Mouse (Mus musculus): ENCODE measurements around the gene Gm10715. TPM values are rescaled to one million over a fixed set of nuclear protein-coding genes. Genes with fewer than 3 reads are reported as not detected.
A peak's percentile ranks its signal among the peaks of the same experiment; 100 is the strongest.
"Not testable (repeated sequence)": the region's sequence is repeated elsewhere in the genome, so short reads cannot be mapped to it uniquely, and the experiment has no call there.

The Gm10715 gene
- polyA plus RNA-seq (2015; fragmentation: Nextera tagmentation; extraction: Ambion mirVana), result not detected in 2 replicates

GRCm38 (mm10) chr9:3036577-3036976 lies at the start of gene Gm10715:
Gene Gm10715 (plus strand): TSS chr9:3036877.
- H3K36me3 ChIP-seq; H3K27ac ChIP-seq; H3K4me3 ChIP-seq; ATAC-seq (ENCODE audit: insufficient number of reproducible peaks, insufficient read depth, low FRiP score, low TSS enrichment, low read depth); H3K9ac ChIP-seq; H3K27me3 ChIP-seq; H3K9me3 ChIP-seq; H3K4me1 ChIP-seq; H3K4me2 ChIP-seq: not testable (repeated sequence)
- WGBS, result 73% methylated on average over 8 of the region's 8 CpGs

GRCm38 (mm10) chr9:3000445-3000972 lies 36.2 kb upstream of the Gm10715 start, which contains the start of gene Gm10722:
Gene Gm10722 (plus strand): TSS chr9:3000922.
- H3K4me1 ChIP-seq; H3K27me3 ChIP-seq; H3K9ac ChIP-seq; ATAC-seq (ENCODE audit: insufficient number of reproducible peaks, insufficient read depth, low FRiP score, low TSS enrichment, low read depth); H3K4me3 ChIP-seq; H3K9me3 ChIP-seq; H3K36me3 ChIP-seq; H3K27ac ChIP-seq; H3K4me2 ChIP-seq: not testable (repeated sequence)
- 73% methylated on average over 12 of the region's 12 CpGs for WGBS

GRCm38 (mm10) chr9:3001006-3001405 lies 35.7 kb upstream of the Gm10715 start:
- not testable (repeated sequence) for ATAC-seq (ENCODE audit: insufficient number of reproducible peaks, insufficient read depth, low FRiP score, low TSS enrichment, low read depth)
- 64% methylated on average over 8 of the region's 8 CpGs for WGBS

GRCm38 (mm10) chr9:3001948-3002659 lies 34.6 kb upstream of the Gm10715 start:
- not testable (repeated sequence) for H3K27me3 ChIP-seq, H3K27ac ChIP-seq, H3K4me1 ChIP-seq, H3K9me3 ChIP-seq, H3K4me2 ChIP-seq, H3K9ac ChIP-seq, H3K36me3 ChIP-seq, H3K4me3 ChIP-seq
- ATAC-seq (ENCODE audit: insufficient number of reproducible peaks, insufficient read depth, low FRiP score, low TSS enrichment, low read depth), result peak; percentile 87
- WGBS, result 72% methylated on average over 9 of the region's 11 CpGs

More at GRCm38 (mm10) chr9:3001006-3001405, 35.7 kb upstream of the Gm10715 start:
- not testable (repeated sequence) for H3K36me3 ChIP-seq, H3K27ac ChIP-seq, H3K9ac ChIP-seq, H3K4me3 ChIP-seq, H3K9me3 ChIP-seq, H3K4me2 ChIP-seq, H3K4me1 ChIP-seq, H3K27me3 ChIP-seq

GRCm38 (mm10) chr9:3002794-3003396 lies 33.8 kb upstream of the Gm10715 start, which contains the start of gene Gm11168:
Gene Gm11168 (plus strand): TSS chr9:3003346.
- H3K9ac ChIP-seq; H3K9me3 ChIP-seq; H3K27me3 ChIP-seq; H3K4me3 ChIP-seq; H3K4me2 ChIP-seq; ATAC-seq (ENCODE audit: insufficient number of reproducible peaks, insufficient read depth, low FRiP score, low TSS enrichment, low read depth); H3K27ac ChIP-seq; H3K36me3 ChIP-seq; H3K4me1 ChIP-seq: not testable (repeated sequence)
- 77% methylated on average over 6 of the region's 14 CpGs for WGBS

GRCm38 (mm10) chr9:3006179-3006578 lies 30.5 kb upstream of the Gm10715 start:
- not testable (repeated sequence) for H3K27ac ChIP-seq; H3K9ac ChIP-seq; ATAC-seq (ENCODE audit: insufficient number of reproducible peaks, insufficient read depth, low FRiP score, low TSS enrichment, low read depth); H3K27me3 ChIP-seq; H3K4me2 ChIP-seq; H3K9me3 ChIP-seq; H3K4me3 ChIP-seq; H3K4me1 ChIP-seq; H3K36me3 ChIP-seq
- WGBS, result 83% methylated on average over 1 of the region's 5 CpGs

- ATAC-seq (ENCODE audit: insufficient number of reproducible peaks, insufficient read depth, low FRiP score, low TSS enrichment, low read depth), result peak; percentile 76
These were observed 30.0 kb upstream of the Gm10715 start for GRCm38 (mm10) chr9:3006636-3007035.

GRCm38 (mm10) chr9:3007272-3007671 lies 29.4 kb upstream of the Gm10715 start:
- not testable (repeated sequence) for H3K36me3 ChIP-seq, H3K4me3 ChIP-seq, H3K9me3 ChIP-seq, H3K4me2 ChIP-seq, H3K27me3 ChIP-seq, H3K9ac ChIP-seq, H3K27ac ChIP-seq, H3K4me1 ChIP-seq
- 80% methylated on average over 8 of the region's 9 CpGs for WGBS
- peak; percentile 8; the same call in 1 of the 2 replicates for ATAC-seq (ENCODE audit: insufficient number of reproducible peaks, insufficient read depth, low FRiP score, low TSS enrichment, low read depth)

More at GRCm38 (mm10) chr9:3006636-3007035, 30.0 kb upstream of the Gm10715 start:
- WGBS, result 72% methylated on average over 8 of the region's 8 CpGs
- not testable (repeated sequence) for H3K4me2 ChIP-seq, H3K36me3 ChIP-seq, H3K27me3 ChIP-seq, H3K9ac ChIP-seq, H3K9me3 ChIP-seq, H3K4me3 ChIP-seq, H3K27ac ChIP-seq, H3K4me1 ChIP-seq

- H3K9me3 ChIP-seq, H3K4me1 ChIP-seq, H3K4me3 ChIP-seq, H3K36me3 ChIP-seq, H3K27ac ChIP-seq, H3K4me2 ChIP-seq, H3K9ac ChIP-seq, H3K27me3 ChIP-seq: not testable (repeated sequence)
- no CpG with 5 or more reads among the region's 5 CpGs for WGBS
- ATAC-seq (ENCODE audit: insufficient number of reproducible peaks, insufficient read depth, low FRiP score, low TSS enrichment, low read depth), result peak; percentile 63
These were observed 27.3 kb upstream of the Gm10715 start for GRCm38 (mm10) chr9:3009331-3009730.

GRCm38 (mm10) chr9:3012054-3012621 lies 24.5 kb upstream of the Gm10715 start:
- not testable (repeated sequence) for H3K4me1 ChIP-seq; H3K27ac ChIP-seq; H3K9me3 ChIP-seq; H3K4me3 ChIP-seq; H3K27me3 ChIP-seq; H3K9ac ChIP-seq; H3K4me2 ChIP-seq; H3K36me3 ChIP-seq; ATAC-seq (ENCODE audit: insufficient number of reproducible peaks, insufficient read depth, low FRiP score, low TSS enrichment, low read depth)
- 86% methylated on average over 3 of the region's 7 CpGs for WGBS

GRCm38 (mm10) chr9:3012733-3013279 lies 23.9 kb upstream of the Gm10715 start, which contains the start of gene Gm10721:
Gene Gm10721 (plus strand): TSS chr9:3013140.
- not testable (repeated sequence) for H3K9me3 ChIP-seq, H3K4me1 ChIP-seq, H3K4me3 ChIP-seq, H3K36me3 ChIP-seq, H3K27ac ChIP-seq, H3K9ac ChIP-seq, H3K27me3 ChIP-seq, H3K4me2 ChIP-seq
- WGBS, result no CpG with 5 or more reads among the region's 11 CpGs
- ATAC-seq (ENCODE audit: insufficient number of reproducible peaks, insufficient read depth, low FRiP score, low TSS enrichment, low read depth), result peak; percentile 72

All from embryonic facial prominence, embryonic 13.5 days (tissue).